Mouse (Mus musculus): ENCODE measurements around the gene Mex3b.
A peak's percentile ranks its signal among the peaks of the same experiment; 100 is the strongest.

DNA sequence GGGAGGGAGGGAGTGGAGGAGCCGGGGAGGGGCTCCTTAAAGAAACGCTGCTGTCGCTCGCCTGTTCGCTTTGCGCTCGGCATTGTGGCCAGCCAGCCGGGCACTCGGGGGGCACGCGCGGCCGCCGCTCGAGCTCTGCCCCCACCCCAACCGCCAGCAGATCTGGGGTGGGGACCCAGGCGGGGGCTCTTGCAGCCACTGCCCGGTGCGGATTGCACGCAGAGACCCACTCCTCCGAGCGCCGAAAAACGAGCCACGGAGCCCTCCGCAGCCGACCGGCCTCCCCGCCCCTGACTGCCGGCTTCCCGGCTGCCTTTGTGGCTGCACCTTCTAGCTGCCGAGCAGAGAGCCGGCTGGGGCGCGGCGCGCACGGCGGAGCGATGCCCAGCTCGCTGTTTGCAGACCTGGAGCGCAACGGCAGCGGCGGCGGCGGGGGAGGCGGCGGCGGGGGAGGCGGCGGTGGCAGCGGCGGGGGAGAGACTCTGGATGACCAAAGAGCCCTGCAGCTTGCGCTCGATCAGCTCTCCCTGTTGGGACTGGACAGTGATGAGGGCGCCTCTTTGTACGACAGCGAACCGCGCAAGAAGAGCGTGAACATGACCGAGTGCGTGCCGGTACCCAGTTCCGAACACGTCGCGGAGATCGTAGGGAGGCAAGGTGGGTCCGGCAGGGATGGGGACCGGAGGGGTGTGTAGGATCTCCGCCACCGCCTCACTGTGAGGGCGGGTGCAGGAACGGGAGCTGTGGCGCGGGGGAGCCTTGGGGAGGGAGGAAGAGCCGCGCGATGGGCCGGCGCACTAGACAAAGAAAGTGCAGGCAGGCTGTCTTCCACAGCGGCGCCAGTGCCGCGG, at the start of gene Mex3b:
- TF ChIP-seq POLR2A (IDR thresholded peaks at IDR 0.05; ENCODE audit: borderline replicate concordance, insufficient read depth, low read length) (peak; percentile 59; the same call in 1 of the 2 replicates), CTCF (IDR thresholded peaks at IDR 0.05; ENCODE audit: borderline replicate concordance, insufficient read depth, low read depth, low read length) (no peak)
